Mouse (Mus musculus): ENCODE data around the gene Dgcr2. TPM values are rescaled to one million over a fixed set of nuclear protein-coding genes. Genes with fewer than 3 reads are reported as not detected.
A peak's percentile ranks its signal among the peaks of the same experiment; 100 is the strongest.

The Dgcr2 gene
- polyA plus RNA-seq, 1 experiment: 29.4 TPM

GRCm38 (mm10) chr16:17914307-17915249 lies 16.2 kb upstream of the Dgcr2 start, which contains the start of gene Gsc2:
Gene Gsc2, minus strand, starts transcription at chr16:17915059.
- Histone ChIP-seq H3K4me3 (ENCODE audit: insufficient read depth, low read length) (peak within 1 kb of the TSS; percentile 31), H3K4me1 (ENCODE audit: control insufficient read depth, insufficient read depth, low read length) (peaks cover 3% of the 10 kb centered on the region; the same call in 1 of the 2 replicates), H3K27ac (ENCODE audit: insufficient read depth, low read depth, low read length) (no peak within 1 kb of the TSS)
- TF ChIP-seq POLR2A (IDR thresholded peaks at IDR 0.05; ENCODE audit: borderline replicate concordance, low read depth, low read length) (no peak), CTCF (IDR thresholded peaks at IDR 0.05; ENCODE audit: low read depth, low read length) (no peak)

DNA sequence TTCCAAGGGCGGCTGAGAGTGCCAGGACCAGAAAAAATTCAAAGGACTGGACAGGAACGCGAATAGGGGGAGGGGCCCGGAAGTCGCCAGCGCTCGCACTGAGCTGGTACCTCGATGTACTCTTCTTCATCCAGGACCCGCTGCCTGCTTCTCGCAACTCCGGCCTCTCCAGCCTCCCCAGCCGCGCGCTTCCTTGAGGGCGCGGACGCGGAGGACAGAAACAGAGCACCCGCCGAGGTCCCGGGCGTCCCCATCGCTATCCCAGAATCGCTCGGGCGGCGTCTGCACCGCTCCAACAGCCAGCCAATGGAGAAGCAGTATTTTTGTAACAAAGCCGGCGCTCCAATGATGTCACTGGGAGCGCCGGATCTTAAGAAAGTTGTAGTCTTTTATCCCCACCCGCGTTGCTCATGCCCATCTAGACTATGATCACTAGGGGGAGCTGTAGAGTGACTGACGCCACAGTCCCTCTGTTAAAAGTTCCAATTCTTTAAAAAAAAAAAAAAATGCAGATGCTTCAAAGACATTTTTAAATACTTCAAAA lies 12.8 kb upstream of the Dgcr2 start, which contains the start of gene Ess2:
Ess2 (minus strand) TSS at position 297 of the 544 bp plus-strand sequence.
- no peak for TF ChIP-seq POLR2A (IDR thresholded peaks at IDR 0.05; ENCODE audit: borderline replicate concordance, low read depth, low read length)
- TF ChIP-seq CTCF (IDR thresholded peaks at IDR 0.05; ENCODE audit: low read depth, low read length): peak; percentile 27; the same call in 1 of the 2 replicates
- Histone ChIP-seq H3K27ac (ENCODE audit: insufficient read depth, low read depth, low read length) (peak within 1 kb of the TSS; percentile 44), H3K4me3 (ENCODE audit: insufficient read depth, low read length) (peak within 1 kb of the TSS; percentile 96), H3K4me1 (ENCODE audit: control insufficient read depth, insufficient read depth, low read length) (peaks cover 3% of the 10 kb centered on the region; the same call in 1 of the 2 replicates)

- TF ChIP-seq CTCF (IDR thresholded peaks at IDR 0.05; ENCODE audit: low read depth, low read length) (no peak), POLR2A (IDR thresholded peaks at IDR 0.05; ENCODE audit: borderline replicate concordance, low read depth, low read length) (no peak)
- Histone ChIP-seq H3K27ac (ENCODE audit: insufficient read depth, low read depth, low read length) (no peak overlapping the region), H3K4me3 (ENCODE audit: insufficient read depth, low read length) (no peak overlapping the region), H3K4me1 (ENCODE audit: control insufficient read depth, insufficient read depth, low read length) (peaks cover 6% of the 10 kb centered on the region)
Observed at GRCm38 (mm10) chr16:17896091-17896490, 2.3 kb downstream of the Dgcr2 start.

DNA sequence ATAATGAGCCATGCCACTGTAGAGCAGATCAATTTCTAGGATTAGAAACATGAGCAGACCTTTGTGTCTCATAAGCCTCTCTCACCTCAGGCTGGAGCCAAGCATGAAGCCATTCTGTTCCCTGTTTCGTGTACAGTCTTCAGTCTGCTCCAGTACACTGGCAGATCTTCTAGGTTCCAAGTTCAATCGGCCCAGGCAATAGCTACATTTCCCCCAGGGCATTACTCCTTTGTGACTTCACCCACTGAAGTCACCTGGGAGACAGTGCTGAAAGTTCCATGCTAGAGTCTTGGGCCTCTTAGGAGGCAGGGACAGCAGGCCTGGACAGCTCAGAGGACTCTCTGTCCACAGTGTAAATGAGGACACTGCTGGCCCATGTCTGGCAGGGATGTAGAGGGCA lies 4.4 kb downstream of the Dgcr2 start, which contains the start of gene Tssk1:
Tssk1 (plus strand) TSS at position 301 of the 400 bp plus-strand sequence.
- H3K4me3 ChIP-seq (ENCODE audit: insufficient read depth, low read length): no peak within 1 kb of the TSS
- H3K27ac ChIP-seq (ENCODE audit: insufficient read depth, low read depth, low read length): no peak within 1 kb of the TSS
- H3K4me1 ChIP-seq (ENCODE audit: control insufficient read depth, insufficient read depth, low read length): peaks cover 15% of the 10 kb centered on the region
- no peak for TF ChIP-seq CTCF (IDR thresholded peaks at IDR 0.05; ENCODE audit: low read depth, low read length)
- TF ChIP-seq POLR2A (IDR thresholded peaks at IDR 0.05; ENCODE audit: borderline replicate concordance, low read depth, low read length): no peak

DNA sequence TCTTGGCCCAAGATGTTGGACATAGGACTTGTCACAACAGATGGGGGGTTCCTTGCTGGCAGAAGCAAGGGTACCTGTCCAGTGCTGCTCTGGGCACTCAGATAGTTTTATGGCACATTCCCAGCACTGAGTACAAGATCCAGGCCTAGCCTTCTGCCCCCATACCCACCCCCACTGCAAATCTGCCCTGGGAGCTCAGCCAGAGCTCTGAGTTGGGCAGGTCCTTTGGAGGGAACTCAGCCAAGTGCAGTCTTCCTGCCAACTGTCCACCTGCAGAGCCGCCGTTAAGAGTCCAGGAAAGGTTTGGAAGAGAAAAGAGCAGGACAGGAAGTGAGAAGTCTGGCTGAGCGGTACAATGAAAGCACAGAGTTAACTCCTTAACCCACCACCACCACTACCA lies 5.8 kb downstream of the Dgcr2 start:
- Histone ChIP-seq H3K4me3 (ENCODE audit: insufficient read depth, low read length) (no peak overlapping the region), H3K4me1 (ENCODE audit: control insufficient read depth, insufficient read depth, low read length) (peaks cover 15% of the 10 kb centered on the region), H3K27ac (ENCODE audit: insufficient read depth, low read depth, low read length) (no peak overlapping the region)
- TF ChIP-seq POLR2A (IDR thresholded peaks at IDR 0.05; ENCODE audit: borderline replicate concordance, low read depth, low read length) (no peak), CTCF (IDR thresholded peaks at IDR 0.05; ENCODE audit: low read depth, low read length) (no peak)

DNA sequence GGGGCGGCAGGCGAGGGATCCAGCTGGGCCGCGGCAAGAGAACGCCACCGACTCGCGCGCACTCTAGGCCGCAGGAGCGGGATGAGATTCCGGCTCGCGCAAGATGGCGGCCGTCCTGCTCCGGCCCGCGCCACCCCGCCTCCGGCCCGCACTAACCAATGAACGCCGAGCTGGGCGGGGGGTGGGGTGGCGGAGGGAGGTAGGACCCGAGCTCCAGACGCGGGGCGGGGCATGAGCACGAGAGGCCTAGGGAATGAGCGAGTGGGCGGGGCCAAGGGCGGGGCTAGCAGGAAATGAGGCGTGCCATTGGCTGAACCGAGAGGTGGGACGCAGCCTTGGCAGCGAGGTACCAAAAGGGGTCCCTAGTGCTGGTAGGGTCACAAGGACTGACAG lies 6.8 kb downstream of the Dgcr2 start, which contains the start of gene Gm20518:
Gm20518 (minus strand) TSS at position 105 of the 393 bp plus-strand sequence.
- peak within 1 kb of the TSS; percentile 56 for H3K27ac ChIP-seq (ENCODE audit: insufficient read depth, low read depth, low read length)
- no peak for TF ChIP-seq POLR2A (IDR thresholded peaks at IDR 0.05; ENCODE audit: borderline replicate concordance, low read depth, low read length)
- TF ChIP-seq CTCF (IDR thresholded peaks at IDR 0.05; ENCODE audit: low read depth, low read length): no peak
- peaks cover 15% of the 10 kb centered on the region for H3K4me1 ChIP-seq (ENCODE audit: control insufficient read depth, insufficient read depth, low read length)
- H3K4me3 ChIP-seq (ENCODE audit: insufficient read depth, low read length): peak within 1 kb of the TSS; percentile 98

GRCm38 (mm10) chr16:17890917-17891566 lies 7.3 kb downstream of the Dgcr2 start:
- H3K27ac ChIP-seq (ENCODE audit: insufficient read depth, low read depth, low read length): peak overlapping the region; percentile 56
- TF ChIP-seq CTCF (IDR thresholded peaks at IDR 0.05; ENCODE audit: low read depth, low read length): no peak
- no peak for TF ChIP-seq POLR2A (IDR thresholded peaks at IDR 0.05; ENCODE audit: borderline replicate concordance, low read depth, low read length)
- H3K4me1 ChIP-seq (ENCODE audit: control insufficient read depth, insufficient read depth, low read length): peaks cover 15% of the 10 kb centered on the region
- peak overlapping the region; percentile 98 for H3K4me3 ChIP-seq (ENCODE audit: insufficient read depth, low read length)

GRCm38 (mm10) chr16:17890342-17890727 lies 8.0 kb downstream of the Dgcr2 start:
- peak overlapping the region; percentile 98 for H3K4me3 ChIP-seq (ENCODE audit: insufficient read depth, low read length)
- TF ChIP-seq POLR2A (IDR thresholded peaks at IDR 0.05; ENCODE audit: borderline replicate concordance, low read depth, low read length): no peak
- TF ChIP-seq CTCF (IDR thresholded peaks at IDR 0.05; ENCODE audit: low read depth, low read length): no peak
- no peak overlapping the region for H3K27ac ChIP-seq (ENCODE audit: insufficient read depth, low read depth, low read length)
- H3K4me1 ChIP-seq (ENCODE audit: control insufficient read depth, insufficient read depth, low read length): peaks cover 15% of the 10 kb centered on the region

- TF ChIP-seq CTCF (IDR thresholded peaks at IDR 0.05; ENCODE audit: low read depth, low read length) (no peak), POLR2A (IDR thresholded peaks at IDR 0.05; ENCODE audit: borderline replicate concordance, low read depth, low read length) (no peak)
- Histone ChIP-seq H3K4me3 (ENCODE audit: insufficient read depth, low read length) (peak overlapping the region; percentile 98; the same call in 1 of the 2 replicates), H3K27ac (ENCODE audit: insufficient read depth, low read depth, low read length) (no peak overlapping the region), H3K4me1 (ENCODE audit: control insufficient read depth, insufficient read depth, low read length) (peaks cover 15% of the 10 kb centered on the region)
Observed at GRCm38 (mm10) chr16:17889689-17890341, 8.5 kb downstream of the Dgcr2 start.

All from bone marrow macrophage, adult 2 months (primary cell).